Mouse (Mus musculus): ENCODE measurements around the gene Plekha7. TPM values are rescaled to one million over a fixed set of nuclear protein-coding genes. Genes with fewer than 3 reads are reported as not detected.

Plekha7 gene
- polyA plus RNA-seq, 1 experiment, result 24.4 TPM

DNA sequence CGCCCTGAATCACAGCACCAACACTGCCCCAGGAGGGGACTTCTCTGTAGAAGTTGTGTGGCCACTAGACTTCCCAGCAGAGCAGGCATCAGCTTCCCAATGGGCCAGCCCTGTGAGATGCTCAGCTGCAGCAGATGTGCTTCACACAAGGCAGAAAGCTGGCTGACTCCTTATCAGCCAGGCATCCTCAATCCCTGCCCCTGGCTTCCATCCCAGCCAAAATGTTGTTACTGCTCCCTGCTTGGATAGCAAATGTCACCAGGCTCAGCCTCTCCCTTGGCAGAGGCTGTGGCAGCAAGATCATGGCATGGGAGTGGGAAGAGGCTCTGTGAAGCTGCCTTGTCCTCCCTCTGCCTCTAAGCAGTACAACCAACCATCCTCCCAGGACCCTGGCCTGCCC, 125.7 kb downstream of the Plekha7 start:
- TF ChIP-seq CTCF (IDR thresholded peaks at IDR 0.05; ENCODE audit: borderline replicate concordance, control insufficient read depth, extremely low read depth, insufficient read depth, low read length, poor library complexity) (no peak), POLR2A (IDR thresholded peaks at IDR 0.05; ENCODE audit: control insufficient read depth, extremely low read depth, insufficient read depth, low read length, poor library complexity) (no peak)
- Histone ChIP-seq H3K4me1 (replicated peaks; ENCODE audit: control insufficient read depth, insufficient read depth, low read length) (no peaks in the 10 kb centered on the region), H3K27me3 (ENCODE audit: control insufficient read depth, insufficient read depth, low read length) (no peaks in the 10 kb centered on the region), H3K27ac (ENCODE audit: control insufficient read depth, insufficient read depth, low read length) (no peak overlapping the region), H3K4me3 (ENCODE audit: control insufficient read depth, insufficient read depth, low read length) (no peak overlapping the region), H3K36me3 (ENCODE audit: control insufficient read depth, insufficient read depth, low read length) (no peaks in the 10 kb centered on the region)
- WGBS, result 100% methylated on average over 1 of the region's 1 CpGs
- no peak for DNase-seq

DNA sequence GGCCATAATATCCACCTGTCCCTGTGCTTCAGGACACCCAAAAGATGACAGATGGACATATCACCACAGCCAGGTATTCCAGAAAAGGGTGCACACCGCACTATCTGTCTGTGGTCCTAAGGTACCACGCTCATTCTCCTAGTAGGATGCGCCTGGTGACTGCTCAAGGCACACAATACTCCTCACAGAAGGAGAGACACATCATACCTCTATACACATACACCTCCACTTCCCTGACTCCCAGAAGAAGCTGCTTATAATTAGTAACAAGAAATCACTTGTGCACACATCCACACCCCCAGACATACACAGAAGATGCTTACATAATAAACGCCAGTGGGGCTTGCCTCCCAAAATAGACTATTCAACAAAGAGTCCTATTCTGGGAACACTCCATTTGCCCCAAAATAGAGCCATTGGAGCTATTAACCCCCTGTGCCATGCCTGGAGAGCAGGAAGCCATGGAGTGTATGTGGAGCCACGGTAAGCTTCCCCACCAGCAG, 126.7 kb downstream of the Plekha7 start:
- 92% methylated on average over 5 of the region's 5 CpGs for WGBS
- no peaks in the 10 kb centered on the region for H3K4me1 ChIP-seq (replicated peaks; ENCODE audit: control insufficient read depth, insufficient read depth, low read length)
- no peaks in the 10 kb centered on the region for H3K27me3 ChIP-seq (ENCODE audit: control insufficient read depth, insufficient read depth, low read length)
- H3K27ac ChIP-seq (ENCODE audit: control insufficient read depth, insufficient read depth, low read length), result no peak overlapping the region
- no peaks in the 10 kb centered on the region for H3K36me3 ChIP-seq (ENCODE audit: control insufficient read depth, insufficient read depth, low read length)
- no peak for DNase-seq
- TF ChIP-seq POLR2A (IDR thresholded peaks at IDR 0.05; ENCODE audit: control insufficient read depth, extremely low read depth, insufficient read depth, low read length, poor library complexity) (no peak), CTCF (IDR thresholded peaks at IDR 0.05; ENCODE audit: borderline replicate concordance, control insufficient read depth, extremely low read depth, insufficient read depth, low read length, poor library complexity) (no peak)
- H3K4me3 ChIP-seq (ENCODE audit: control insufficient read depth, insufficient read depth, low read length), result no peak overlapping the region

DNA sequence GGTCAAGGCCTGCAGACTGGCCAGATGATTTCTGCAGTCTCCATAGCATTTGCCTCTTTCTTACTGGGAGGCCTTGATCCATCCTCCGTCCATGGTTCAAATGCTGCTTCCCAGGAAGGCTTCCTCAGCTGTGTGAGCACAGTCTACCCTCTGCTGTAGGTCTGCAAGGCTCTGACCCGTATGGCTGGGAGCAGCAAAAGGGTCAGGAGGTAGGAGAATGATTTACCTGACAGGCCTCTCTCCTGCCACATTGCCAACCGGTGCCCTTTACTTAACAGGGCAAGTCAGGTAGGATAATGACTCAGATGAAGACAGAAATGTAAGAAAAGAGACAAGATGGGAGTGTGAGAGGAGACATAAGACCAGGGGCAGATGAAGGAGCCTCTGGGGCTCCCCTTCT, 129.3 kb downstream of the Plekha7 start:
- DNase-seq, result no peak
- H3K27ac ChIP-seq (ENCODE audit: control insufficient read depth, insufficient read depth, low read length), result no peak overlapping the region

DNA sequence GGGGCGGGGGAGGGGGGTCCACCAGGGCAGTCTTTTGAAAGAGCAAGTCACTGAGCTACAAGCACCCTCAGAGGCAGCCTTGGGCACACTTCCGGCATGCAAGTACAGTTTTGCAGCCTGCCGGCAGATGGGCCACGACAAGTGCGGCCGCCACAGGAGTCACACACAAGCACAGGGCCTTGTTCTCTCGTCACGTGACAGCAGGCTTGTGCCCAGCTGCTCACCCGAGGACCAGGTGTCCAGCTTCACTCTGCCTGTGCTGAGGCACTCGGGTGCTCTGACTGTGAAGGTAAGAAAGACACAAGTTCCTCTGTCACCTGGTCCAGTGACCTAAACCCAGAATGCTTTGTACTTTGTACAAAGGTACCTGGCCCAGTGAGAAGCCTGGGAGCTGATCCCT, 135.4 kb downstream of the Plekha7 start:
- 98% methylated on average over 10 of the region's 10 CpGs for WGBS
- no peak for DNase-seq

More for the DNA sequence above, 129.3 kb downstream of the Plekha7 start:
- Histone ChIP-seq H3K4me1 (replicated peaks; ENCODE audit: control insufficient read depth, insufficient read depth, low read length) (no peaks in the 10 kb centered on the region), H3K27me3 (ENCODE audit: control insufficient read depth, insufficient read depth, low read length) (no peaks in the 10 kb centered on the region), H3K36me3 (ENCODE audit: control insufficient read depth, insufficient read depth, low read length) (no peaks in the 10 kb centered on the region), H3K4me3 (ENCODE audit: control insufficient read depth, insufficient read depth, low read length) (no peak overlapping the region)
- TF ChIP-seq POLR2A (IDR thresholded peaks at IDR 0.05; ENCODE audit: control insufficient read depth, extremely low read depth, insufficient read depth, low read length, poor library complexity), result no peak
- no peak for TF ChIP-seq CTCF (IDR thresholded peaks at IDR 0.05; ENCODE audit: borderline replicate concordance, control insufficient read depth, extremely low read depth, insufficient read depth, low read length, poor library complexity)
- WGBS, result 91% methylated on average over 3 of the region's 3 CpGs

DNA sequence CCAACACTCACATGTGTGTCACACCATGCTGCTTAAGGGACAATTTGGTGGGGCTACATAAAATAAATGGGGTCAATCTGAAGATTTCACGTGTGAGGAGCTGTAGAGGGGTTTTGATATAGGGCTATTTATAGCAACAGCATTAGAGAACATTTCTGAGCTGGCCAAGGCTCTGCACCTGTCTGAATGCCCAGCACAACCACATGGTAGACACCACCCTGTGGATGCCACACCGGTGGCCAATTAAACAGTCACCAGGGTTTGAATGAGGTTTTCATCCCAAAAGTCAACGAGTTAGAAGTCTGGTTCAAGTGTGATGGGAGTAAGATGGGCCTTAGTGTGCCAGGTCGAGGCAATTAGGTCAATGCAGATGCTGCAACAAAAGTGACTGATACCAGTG, 138.8 kb downstream of the Plekha7 start:
- Histone ChIP-seq H3K36me3 (ENCODE audit: control insufficient read depth, insufficient read depth, low read length) (no peaks in the 10 kb centered on the region), H3K27ac (ENCODE audit: control insufficient read depth, insufficient read depth, low read length) (no peak overlapping the region), H3K27me3 (ENCODE audit: control insufficient read depth, insufficient read depth, low read length) (no peaks in the 10 kb centered on the region), H3K4me3 (ENCODE audit: control insufficient read depth, insufficient read depth, low read length) (no peak overlapping the region), H3K4me1 (replicated peaks; ENCODE audit: control insufficient read depth, insufficient read depth, low read length) (no peaks in the 10 kb centered on the region)
- DNase-seq, result no peak
- no peak for TF ChIP-seq CTCF (IDR thresholded peaks at IDR 0.05; ENCODE audit: borderline replicate concordance, control insufficient read depth, extremely low read depth, insufficient read depth, low read length, poor library complexity)
- 93% methylated on average over 4 of the region's 4 CpGs for WGBS

More for the DNA sequence above, 135.4 kb downstream of the Plekha7 start:
- no peaks in the 10 kb centered on the region for H3K4me1 ChIP-seq (replicated peaks; ENCODE audit: control insufficient read depth, insufficient read depth, low read length)
- H3K27me3 ChIP-seq (ENCODE audit: control insufficient read depth, insufficient read depth, low read length), result no peaks in the 10 kb centered on the region
- H3K36me3 ChIP-seq (ENCODE audit: control insufficient read depth, insufficient read depth, low read length), result no peaks in the 10 kb centered on the region
- no peak overlapping the region for H3K4me3 ChIP-seq (ENCODE audit: control insufficient read depth, insufficient read depth, low read length)
- no peak overlapping the region for H3K27ac ChIP-seq (ENCODE audit: control insufficient read depth, insufficient read depth, low read length)
- no peak for TF ChIP-seq CTCF (IDR thresholded peaks at IDR 0.05; ENCODE audit: borderline replicate concordance, control insufficient read depth, extremely low read depth, insufficient read depth, low read length, poor library complexity)
- TF ChIP-seq POLR2A (IDR thresholded peaks at IDR 0.05; ENCODE audit: control insufficient read depth, extremely low read depth, insufficient read depth, low read length, poor library complexity), result no peak

DNA sequence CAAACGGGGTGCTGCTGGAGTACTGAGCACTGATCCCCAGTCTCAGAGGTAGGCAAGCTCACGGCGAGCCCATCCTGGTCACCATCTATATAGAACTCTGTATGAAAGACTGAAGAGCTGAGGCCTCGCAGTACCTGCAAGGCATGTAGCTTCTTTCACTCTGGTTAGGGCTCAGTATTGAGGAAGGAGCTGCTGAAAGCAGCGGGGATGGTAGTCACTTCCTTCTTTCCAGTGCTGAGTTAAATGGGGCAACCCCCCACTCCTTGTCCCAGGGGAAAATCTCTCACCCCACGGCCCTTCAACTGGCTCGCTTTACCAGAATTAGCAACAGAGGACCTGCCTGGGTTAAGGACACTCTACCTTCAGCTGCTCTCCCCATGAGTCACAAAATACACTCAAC, 140.0 kb downstream of the Plekha7 start:
- no peaks in the 10 kb centered on the region for H3K36me3 ChIP-seq (ENCODE audit: control insufficient read depth, insufficient read depth, low read length)
- H3K4me3 ChIP-seq (ENCODE audit: control insufficient read depth, insufficient read depth, low read length), result no peak overlapping the region
- WGBS, result 89% methylated on average over 7 of the region's 7 CpGs
- TF ChIP-seq POLR2A (IDR thresholded peaks at IDR 0.05; ENCODE audit: control insufficient read depth, extremely low read depth, insufficient read depth, low read length, poor library complexity), result no peak
- no peak for TF ChIP-seq CTCF (IDR thresholded peaks at IDR 0.05; ENCODE audit: borderline replicate concordance, control insufficient read depth, extremely low read depth, insufficient read depth, low read length, poor library complexity)
- DNase-seq, result no peak
- H3K4me1 ChIP-seq (replicated peaks; ENCODE audit: control insufficient read depth, insufficient read depth, low read length), result no peaks in the 10 kb centered on the region
- H3K27me3 ChIP-seq (ENCODE audit: control insufficient read depth, insufficient read depth, low read length), result no peaks in the 10 kb centered on the region
- no peak overlapping the region for H3K27ac ChIP-seq (ENCODE audit: control insufficient read depth, insufficient read depth, low read length)

DNA sequence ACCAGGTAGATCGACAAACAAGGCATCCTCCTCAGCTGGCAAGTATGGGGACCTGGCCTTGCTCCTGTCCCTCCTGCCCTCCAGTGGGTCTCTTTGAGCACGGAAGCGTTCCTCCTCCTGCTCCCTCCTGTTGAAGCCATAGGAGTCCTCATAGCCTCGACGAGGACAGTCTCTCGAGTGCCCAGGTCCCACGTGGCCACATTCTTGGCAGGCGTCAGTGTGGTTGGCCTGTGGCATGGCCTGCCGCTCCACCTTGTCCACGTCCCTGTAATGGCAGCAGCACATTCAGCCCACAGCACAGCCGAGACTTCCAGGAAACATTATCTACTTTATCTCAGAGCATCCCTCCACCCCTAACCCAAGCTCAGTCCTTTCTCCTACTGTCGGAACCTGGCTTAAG, 143.9 kb downstream of the Plekha7 start:
- no peaks in the 10 kb centered on the region for H3K36me3 ChIP-seq (ENCODE audit: control insufficient read depth, insufficient read depth, low read length)
- no peaks in the 10 kb centered on the region for H3K27me3 ChIP-seq (ENCODE audit: control insufficient read depth, insufficient read depth, low read length)
- no peak for DNase-seq
- no peaks in the 10 kb centered on the region for H3K4me1 ChIP-seq (replicated peaks; ENCODE audit: control insufficient read depth, insufficient read depth, low read length)
- 94% methylated on average over 12 of the region's 12 CpGs for WGBS
- no peak overlapping the region for H3K27ac ChIP-seq (ENCODE audit: control insufficient read depth, insufficient read depth, low read length)
- TF ChIP-seq POLR2A (IDR thresholded peaks at IDR 0.05; ENCODE audit: control insufficient read depth, extremely low read depth, insufficient read depth, low read length, poor library complexity) (no peak), CTCF (IDR thresholded peaks at IDR 0.05; ENCODE audit: borderline replicate concordance, control insufficient read depth, extremely low read depth, insufficient read depth, low read length, poor library complexity) (no peak)
- H3K4me3 ChIP-seq (ENCODE audit: control insufficient read depth, insufficient read depth, low read length), result no peak overlapping the region

Data from thymus, adult 2 months (tissue).